Mouse (Mus musculus): ENCODE data around the gene Sugp1.

DNA sequence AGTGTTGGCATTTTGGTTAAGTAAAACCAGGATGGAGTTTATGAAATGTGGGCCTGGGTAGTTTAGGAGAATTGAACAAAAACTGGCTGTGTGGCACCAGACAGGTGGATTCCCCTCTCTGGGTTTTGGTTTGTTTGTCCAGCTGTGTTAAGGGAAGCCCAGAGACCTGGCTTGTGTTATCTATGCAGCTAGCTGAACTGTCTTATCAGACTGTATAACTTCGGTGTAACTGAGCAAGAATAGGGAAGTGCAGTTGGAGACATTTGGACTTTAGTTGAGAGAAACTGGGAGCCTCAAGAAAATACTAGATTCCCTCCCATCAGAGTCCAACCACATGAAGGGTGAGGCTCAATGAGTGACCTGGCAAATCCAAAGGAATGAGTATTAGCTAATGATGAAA lies 31.1 kb downstream of the Sugp1 start:
- TF ChIP-seq POLR2A (IDR thresholded peaks at IDR 0.05; ENCODE audit: borderline replicate concordance, extremely low read depth, insufficient read depth, insufficient read length, poor library complexity, severe bottlenecking): no peak
- no peak for TF ChIP-seq CTCF (IDR thresholded peaks at IDR 0.05; ENCODE audit: borderline replicate concordance, extremely low read depth, insufficient read depth, insufficient read length)

Measured in brain, embryonic 14.5 days (tissue).